In the genomic region with DNA sequence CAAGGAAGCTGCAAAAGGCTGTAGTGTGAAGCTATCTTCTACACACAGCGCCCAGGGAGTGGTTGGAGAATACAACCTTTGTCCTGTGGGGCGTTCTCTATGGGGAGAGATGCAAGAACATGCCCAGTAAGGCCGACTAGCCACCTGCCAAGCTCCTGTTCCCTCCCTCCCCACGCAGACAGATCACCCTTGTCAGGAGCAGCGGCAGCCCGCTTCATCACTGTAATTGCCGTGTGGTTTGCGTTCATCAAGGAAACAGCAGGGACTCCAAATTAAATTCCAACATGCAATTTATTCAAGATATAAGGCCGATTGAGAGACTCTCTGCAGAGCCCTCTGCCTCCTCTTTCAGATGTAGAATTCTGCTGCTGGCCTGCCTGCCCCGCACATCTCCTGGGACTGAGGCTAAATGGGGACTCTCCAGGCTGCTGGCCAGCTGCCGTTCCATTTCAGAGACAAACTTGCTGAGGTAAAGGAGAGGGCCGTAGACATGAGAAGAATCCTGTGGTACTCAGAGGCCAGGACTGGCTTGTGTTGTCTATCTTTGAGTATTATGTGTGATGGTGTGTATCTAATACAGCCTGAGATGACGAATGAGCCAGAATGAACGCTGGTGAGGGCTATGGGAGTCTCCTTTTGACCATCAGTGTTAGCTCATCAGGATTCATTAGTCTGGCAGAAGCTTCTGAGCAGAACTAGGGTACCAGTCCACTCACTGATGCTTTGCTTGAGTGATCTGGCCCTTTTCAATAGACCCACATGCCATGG, we compare ENCODE assay signal across 9 mouse cellular contexts. TPM values are rescaled to one million over a fixed set of nuclear protein-coding genes. Genes with fewer than 3 reads are reported as not detected.
DNase-seq lines count a peak whose midpoint lies in the region.
"Had no signal": no experiment of that assay in that cellular context is flagged by ENCODE, and none has a peak within 500 bp of the region (broad histone marks: within the 10 kb centered on the region; RNA-seq: fewer than 3 reads in every experiment).

No protein-coding gene starts in this region.

- H3K4me1 ChIP-seq in heart, embryonic 10.5 days = no peaks in the 10 kb centered on the region

- peak; percentile 17 for DNase-seq in gastrocnemius, postnatal 25 days
- no peak for DNase-seq in gastrocnemius, postnatal 4 days (ENCODE audit: low spot score in 2 of 2)
- DNase-seq in brain, adult 2 months (ENCODE audit: low read depth, low spot score) = peak; percentile 73
- peak; percentile 20 to 33 for DNase-seq in cerebellum, postnatal 14 days
- peak; percentile 40 for DNase-seq in large intestine, adult 2 months (ENCODE audit: low read depth, low spot score)
- DNase-seq in ovary, postnatal 10 days (ENCODE audit: low spot score) = no peak
- no peak for DNase-seq in thymus, postnatal 10 days (ENCODE audit: low spot score in 2 of 2)
- no peak for DNase-seq in heart, embryonic 10.5 days (ENCODE audit: low spot score)

- no peaks in the 10 kb centered on the region for H3K36me3 ChIP-seq in heart, embryonic 10.5 days
- H3K36me3 ChIP-seq: embryonic facial prominence, embryonic 13.5 days had no signal

- H3K27ac ChIP-seq in heart, embryonic 10.5 days = no peak overlapping the region
- H3K27ac ChIP-seq: embryonic facial prominence, embryonic 13.5 days had no signal

- no peaks in the 10 kb centered on the region for H3K27me3 ChIP-seq in heart, embryonic 10.5 days (ENCODE audit: insufficient read depth, poor library complexity, severe bottlenecking)
- H3K27me3 ChIP-seq: embryonic facial prominence, embryonic 13.5 days had no signal

- H3K9me3 ChIP-seq in heart, embryonic 10.5 days = no peaks in the 10 kb centered on the region
- H3K9me3 ChIP-seq: embryonic facial prominence, embryonic 13.5 days had no signal

- 40% methylated on average over 14 of the region's 14 CpGs for WGBS in large intestine, adult 2 months
- WGBS in heart, embryonic 10.5 days = 83% methylated on average over 14 of the region's 14 CpGs

- H3K4me3 ChIP-seq in heart, embryonic 10.5 days = no peak overlapping the region
- H3K4me3 ChIP-seq: embryonic facial prominence, embryonic 13.5 days had no signal

RNA-seq across cellular contexts. Expression of a gene that starts 46.3 kb away (rescaled TPM):
- total RNA-seq in gastrocnemius, postnatal 25 days (2021) = 10 to 100 TPM; 31.9 to 32.0 TPM
- total RNA-seq in gastrocnemius, postnatal 4 days (2021) = 10 to 100 TPM; 41.1 to 45.0 TPM
- polyA plus RNA-seq in large intestine, adult 2 months (2012; rRNA removed) = 41.4 and 56.9 TPM in 2 replicates
- polyA plus RNA-seq in heart, embryonic 10.5 days (2016; fragmentation: Nextera tagmentation; extraction: Ambion mirVana) = 55.5 and 62.2 TPM in 2 replicates

RNA-seq across cellular contexts. Expression of a gene that starts 49.5 kb away (rescaled TPM):
- 1 to 10 TPM in 1 of 2 experiments, under 1 TPM in 1; 0.08 to 1.5 TPM for total RNA-seq in gastrocnemius, postnatal 25 days (2021)
- 1 to 10 TPM; 4.0 to 5.3 TPM for total RNA-seq in gastrocnemius, postnatal 4 days (2021)
- polyA plus RNA-seq in large intestine, adult 2 months (2012; rRNA removed) = 1.7 TPM in 2 replicates
- 13.0 and 15.1 TPM in 2 replicates for polyA plus RNA-seq in heart, embryonic 10.5 days (2016; fragmentation: Nextera tagmentation; extraction: Ambion mirVana)

Comparison
In these comparisons a context has a peak if more than half of its experiments do, and no peak if none do; other contexts are left out.
1. DNase-seq: peak in gastrocnemius, postnatal 25 days (single experiment), brain, adult 2 months (single experiment), cerebellum, postnatal 14 days (2 of 2) and large intestine, adult 2 months (single experiment); none in gastrocnemius, postnatal 4 days (0 of 2), ovary, postnatal 10 days (single experiment), thymus, postnatal 10 days (0 of 2) and heart, embryonic 10.5 days (single experiment).